Mouse (Mus musculus) 3T3-L1 (cell line): ENCODE measurements at regions not wholly inside any gene's neighbourhood (a gene's known extent, or its start where the extent isn't known, plus 50 kb on each side); places are given as distances from the start of the nearest gene placed in this dataset.

Source experiments
- DNase-seq: peaks from one replicate; pipeline ENCODE4 v3.0.0-alpha.2; 2015; ENCODE audit warnings: low read depth, low spot score

DNA sequence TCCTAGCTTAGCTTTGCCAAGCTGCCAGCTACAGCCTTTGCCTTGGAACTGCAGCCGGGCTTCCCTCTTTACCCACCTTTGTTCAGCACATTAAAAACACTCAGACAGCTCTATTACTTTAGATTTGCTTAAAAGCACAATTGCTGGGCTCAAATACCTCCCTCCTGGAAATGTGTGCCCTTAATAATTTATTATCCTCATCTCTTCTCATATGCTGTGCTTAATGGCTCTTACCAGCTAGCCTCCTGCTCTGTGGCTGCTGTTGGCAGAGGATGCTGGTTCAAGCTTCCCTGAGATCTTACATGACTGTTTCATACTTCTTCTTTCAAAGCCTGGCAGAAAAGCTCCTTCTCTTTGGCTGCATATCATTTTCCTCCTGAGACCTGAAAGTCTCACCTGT lies 378.1 kb upstream of the Cdh19 start:
- DNase-seq: no peak

DNA sequence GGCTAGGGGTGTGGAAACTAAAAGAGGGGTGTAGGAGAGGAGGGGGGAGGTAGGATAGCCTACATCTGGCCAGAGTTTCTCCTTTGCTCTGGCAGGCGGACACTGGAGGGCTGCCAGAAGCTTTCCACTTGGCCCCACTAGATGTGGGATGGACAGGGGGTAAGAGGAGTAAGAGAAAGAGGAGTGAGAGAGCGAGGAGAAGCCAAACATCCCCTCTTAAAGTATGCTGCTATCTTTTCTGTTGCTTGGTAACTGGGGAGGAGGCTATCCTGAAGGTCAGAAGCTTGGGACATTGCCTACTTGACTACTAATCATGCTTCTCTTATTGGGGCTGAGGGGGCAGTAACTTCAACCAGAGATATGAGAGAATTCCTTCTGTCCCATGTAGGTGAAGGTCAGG lies 360.5 kb upstream of the Cdh19 start:
- no peak for DNase-seq

DNA sequence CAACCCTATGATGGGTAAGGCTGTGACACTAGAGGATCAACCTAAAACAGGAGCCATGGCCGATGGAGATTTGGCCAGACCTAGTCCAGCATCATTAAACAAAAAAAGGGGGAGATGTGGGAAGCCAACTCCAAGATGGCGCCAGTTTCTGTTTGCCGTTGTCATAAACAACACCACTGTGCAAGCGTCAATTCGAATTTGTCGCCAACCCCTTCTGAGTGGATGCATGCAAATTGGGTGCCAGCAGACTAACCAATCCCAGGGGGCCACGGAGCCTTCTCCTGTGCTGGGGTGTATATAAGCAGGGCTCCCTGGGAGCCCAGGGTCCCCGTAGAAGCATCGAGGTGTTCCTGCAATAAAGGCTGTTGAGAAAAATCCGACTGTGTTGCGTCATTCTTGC lies 324.9 kb upstream of the Cdh19 start:
- DNase-seq: no peak

DNA sequence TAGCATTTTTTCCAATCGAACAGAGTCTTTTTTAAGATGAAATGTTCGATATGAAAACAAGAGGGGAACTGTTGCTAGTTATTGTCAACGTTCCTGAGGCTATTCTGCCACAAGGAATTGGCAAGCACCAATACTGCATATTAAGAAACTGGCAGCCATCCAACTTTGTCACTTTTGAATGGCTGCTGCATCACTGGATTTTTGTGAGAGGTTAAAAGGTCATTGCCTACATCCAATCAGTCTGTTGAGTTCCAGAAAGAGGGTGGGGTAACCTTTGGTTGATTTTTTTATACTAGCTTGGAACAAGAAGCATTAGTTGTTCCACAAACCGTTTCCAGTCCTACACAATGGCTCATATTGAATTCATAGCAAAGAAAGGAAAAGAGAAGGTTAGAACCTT lies 309.0 kb upstream of the Cdh19 start:
- DNase-seq: no peak

DNA sequence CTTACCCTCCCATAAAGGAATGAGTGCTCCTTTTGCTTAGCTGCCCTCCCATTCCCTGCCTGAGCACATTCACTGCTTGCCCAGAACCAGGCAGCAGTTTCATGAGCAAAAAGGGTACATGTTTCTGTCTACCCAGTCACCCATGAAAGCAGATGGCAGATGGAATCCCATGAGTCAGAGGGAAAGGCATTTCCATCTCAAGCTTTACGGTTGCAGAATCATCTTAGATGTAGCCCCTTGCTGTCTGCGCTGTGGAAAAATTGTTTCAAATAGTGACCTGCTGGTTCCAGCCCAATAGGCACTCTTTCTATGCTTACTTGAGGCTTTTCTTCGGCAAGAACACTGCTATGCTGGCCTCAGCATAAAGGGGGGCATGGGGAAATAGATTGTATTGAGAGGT lies 308.5 kb upstream of the Cdh19 start:
- DNase-seq: no peak

DNA sequence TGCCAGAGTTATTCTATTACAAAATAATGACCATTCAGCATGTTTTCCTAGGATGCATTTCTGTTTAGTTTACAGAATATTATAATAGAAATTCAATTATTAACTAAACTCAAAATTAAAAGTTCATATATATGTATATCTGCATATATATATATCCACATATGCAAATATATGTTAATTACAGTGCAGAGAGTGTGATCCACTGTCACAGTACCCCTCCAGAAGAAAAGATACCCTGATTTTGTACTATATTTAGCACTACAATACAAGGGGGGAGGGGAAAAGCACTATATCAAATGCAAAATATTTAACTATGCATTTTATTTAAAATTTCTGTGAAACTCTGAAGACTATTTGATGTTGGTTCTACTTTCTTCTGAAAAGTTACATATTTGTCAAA lies 265.4 kb upstream of the Cdh19 start:
- no peak for DNase-seq

DNA sequence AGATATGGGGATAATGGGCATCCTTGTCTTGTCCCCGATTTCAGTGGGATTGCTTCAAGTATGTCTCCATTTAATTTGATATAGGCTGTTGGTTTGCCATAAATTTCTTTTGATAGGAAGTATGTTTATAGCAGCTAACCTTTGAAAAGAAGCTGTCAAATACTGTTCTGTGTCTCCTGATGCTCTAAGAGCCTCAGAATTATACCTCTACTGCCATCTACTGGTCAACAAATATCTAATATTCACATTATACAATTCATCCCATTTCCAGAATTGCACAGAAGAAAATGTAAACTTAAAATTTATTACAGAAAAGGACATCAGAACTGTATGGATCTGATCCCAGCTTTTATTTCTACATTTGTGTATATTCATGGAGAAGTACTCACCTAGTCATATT lies 265.0 kb upstream of the Cdh19 start:
- DNase-seq: peak; percentile 47
